Mouse (Mus musculus): Measurements from ENCODE around the gene Bcl2l13. TPM values are rescaled to one million over a fixed set of nuclear protein-coding genes. Genes with fewer than 3 reads are reported as not detected.
"Not testable (repeated sequence)": the region's sequence is repeated elsewhere in the genome, so short reads cannot be mapped to it uniquely, and the experiment has no call there.

The Bcl2l13 gene
- polyA plus RNA-seq, 1 experiment = 17.5 TPM

DNA sequence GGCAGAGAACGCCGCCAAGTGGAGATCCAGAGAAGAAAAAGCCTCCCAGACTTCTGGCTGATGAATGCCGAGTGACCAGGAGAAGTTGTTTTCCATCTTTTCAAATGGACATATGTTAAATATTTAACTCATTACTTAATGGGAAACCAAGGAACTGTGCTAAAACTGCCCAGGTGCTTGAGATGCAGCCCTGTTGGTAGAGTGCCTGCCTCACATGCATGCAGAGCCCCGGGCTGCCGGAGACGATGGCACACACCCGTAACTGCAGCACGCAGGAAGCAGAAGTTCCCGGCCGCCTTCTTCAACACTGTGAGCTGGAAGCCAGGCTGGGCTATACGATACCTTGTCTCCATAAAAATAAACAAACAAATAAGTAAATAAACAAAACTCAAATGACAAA, 67.9 kb downstream of the Bcl2l13 start:
- H3K9me3 ChIP-seq (ENCODE audit: control insufficient read depth, low read length) = no peaks in the 10 kb centered on the region
- no peak for TF ChIP-seq GATA1 (IDR thresholded peaks at IDR 0.05; ENCODE audit: low read length)
- TF ChIP-seq TAL1 (IDR thresholded peaks at IDR 0.05; ENCODE audit: low read length) = no peak
- no peak overlapping the region for H3K4me3 ChIP-seq (replicated peaks)
- peaks cover 39% of the 10 kb centered on the region for H3K36me3 ChIP-seq (ENCODE audit: control insufficient read depth)
- H3K27me3 ChIP-seq (ENCODE audit: control insufficient read depth) = no peaks in the 10 kb centered on the region
- peaks cover 14% of the 10 kb centered on the region for H3K4me1 ChIP-seq (ENCODE audit: control insufficient read depth)

DNA sequence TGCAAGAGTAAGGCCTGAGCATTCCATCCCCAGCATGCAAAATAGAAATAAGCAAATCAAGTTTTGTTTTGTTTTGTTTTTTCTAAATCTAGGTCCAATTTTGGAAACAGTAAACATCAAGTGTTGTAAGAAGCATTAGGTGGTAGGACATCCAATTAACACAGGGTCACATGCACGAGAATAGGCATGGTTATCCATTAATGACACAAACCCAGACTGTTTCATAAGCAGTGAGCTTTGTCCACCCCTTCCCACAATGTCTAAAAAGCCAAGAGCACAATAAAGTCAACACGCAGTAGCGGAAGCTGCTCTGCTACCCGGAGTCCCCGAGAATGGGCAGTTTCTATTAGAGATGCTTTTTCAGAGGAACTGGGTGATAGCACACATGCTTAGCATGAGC, 69.1 kb downstream of the Bcl2l13 start:
- H3K4me1 ChIP-seq (ENCODE audit: control insufficient read depth) = peaks cover 16% of the 10 kb centered on the region

DNA sequence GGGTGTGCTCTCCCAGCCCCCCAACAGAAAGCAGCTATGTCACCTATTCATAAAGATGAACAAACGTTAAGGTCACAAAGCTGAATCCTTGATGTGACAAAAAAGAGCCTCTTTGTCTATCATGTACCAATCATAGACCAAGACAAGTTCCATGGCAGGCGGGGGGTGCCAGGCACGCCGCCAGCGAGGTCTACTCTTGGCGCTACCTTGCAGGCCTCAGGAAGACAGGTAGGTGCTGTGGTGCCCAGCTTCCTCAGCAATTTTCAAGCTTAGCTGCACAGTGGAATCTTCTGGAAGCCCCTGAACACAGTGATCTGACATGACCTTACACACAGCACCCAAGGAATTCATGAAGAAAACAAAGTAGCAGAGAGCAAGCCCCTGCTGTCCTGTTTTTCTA, 70.5 kb downstream of the Bcl2l13 start:
- Histone ChIP-seq H3K4me3 (replicated peaks) (no peak overlapping the region), H3K27me3 (ENCODE audit: control insufficient read depth) (no peaks in the 10 kb centered on the region), H3K9me3 (ENCODE audit: control insufficient read depth, low read length) (no peaks in the 10 kb centered on the region), H3K4me1 (ENCODE audit: control insufficient read depth) (peaks cover 27% of the 10 kb centered on the region), H3K36me3 (ENCODE audit: control insufficient read depth) (peaks cover 26% of the 10 kb centered on the region)
- TF ChIP-seq GATA1 (IDR thresholded peaks at IDR 0.05; ENCODE audit: low read length) (no peak), TAL1 (IDR thresholded peaks at IDR 0.05; ENCODE audit: low read length) (no peak)

More for the DNA sequence above, 69.1 kb downstream of the Bcl2l13 start:
- H3K36me3 ChIP-seq (ENCODE audit: control insufficient read depth) = peaks cover 32% of the 10 kb centered on the region
- TF ChIP-seq TAL1 (IDR thresholded peaks at IDR 0.05; ENCODE audit: low read length) (no peak), GATA1 (IDR thresholded peaks at IDR 0.05; ENCODE audit: low read length) (no peak)
- H3K4me3 ChIP-seq (replicated peaks) = no peak overlapping the region
- no peaks in the 10 kb centered on the region for H3K9me3 ChIP-seq (ENCODE audit: control insufficient read depth, low read length)
- no peaks in the 10 kb centered on the region for H3K27me3 ChIP-seq (ENCODE audit: control insufficient read depth)

DNA sequence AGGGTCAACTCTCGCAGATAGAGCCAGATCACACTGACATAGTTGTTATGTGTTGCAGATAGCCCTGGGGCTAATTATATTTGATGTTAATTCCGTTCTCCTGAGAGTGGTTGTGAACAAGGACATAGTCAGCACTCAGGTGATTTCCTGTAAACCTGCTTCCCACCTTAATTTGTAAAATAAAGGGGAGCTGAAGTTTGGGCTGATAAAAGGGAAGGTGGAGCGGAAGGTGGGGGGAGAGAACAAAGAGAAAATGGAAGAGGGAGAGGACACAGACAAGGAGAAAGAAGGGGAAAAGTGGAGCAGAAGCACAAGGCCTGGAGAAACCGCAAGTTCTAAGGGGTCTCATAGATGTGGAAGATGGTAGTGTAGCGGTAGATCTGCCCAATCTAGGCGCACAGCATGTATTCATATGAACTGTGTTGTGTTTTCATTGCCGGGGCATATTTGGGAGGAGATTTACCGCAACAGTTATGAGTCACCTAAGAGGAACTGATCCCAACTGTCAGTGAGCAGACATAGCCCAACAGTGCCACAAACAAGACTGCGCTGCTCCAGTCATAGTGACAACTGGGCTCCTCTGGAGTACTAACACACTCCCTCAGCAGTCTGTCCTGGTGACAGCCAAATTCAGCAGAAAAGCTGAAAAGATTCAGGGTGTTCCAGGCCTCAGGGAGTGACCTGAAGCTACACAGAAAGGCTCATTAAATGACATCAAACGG, 72.0 kb downstream of the Bcl2l13 start:
- H3K27me3 ChIP-seq (ENCODE audit: control insufficient read depth); H3K9me3 ChIP-seq (ENCODE audit: control insufficient read depth, low read length); H3K4me3 ChIP-seq (replicated peaks): not testable (repeated sequence)
- Histone ChIP-seq H3K36me3 (ENCODE audit: control insufficient read depth) (peaks cover 28% of the 10 kb centered on the region), H3K4me1 (ENCODE audit: control insufficient read depth) (peaks cover 41% of the 10 kb centered on the region)

DNA sequence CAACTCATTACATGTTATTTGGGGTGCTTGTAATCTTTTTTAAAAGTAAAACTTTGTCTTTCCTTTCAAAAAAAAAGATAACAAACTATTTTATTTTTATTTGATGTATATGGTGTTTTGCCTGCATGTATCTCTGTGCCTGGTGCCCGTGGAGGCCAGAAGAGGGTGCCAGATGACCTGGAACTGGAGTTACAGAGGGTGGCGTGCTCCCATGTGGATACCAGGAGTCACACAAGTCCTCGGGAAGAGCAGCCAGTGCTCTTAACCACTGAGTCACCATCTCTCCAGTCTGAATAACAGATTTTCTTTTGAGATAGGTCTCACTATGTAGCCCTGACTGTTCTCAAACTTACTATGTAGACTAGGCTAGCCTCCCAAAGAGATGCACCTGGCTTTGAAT, 73.5 kb downstream of the Bcl2l13 start:
- no peak overlapping the region for H3K4me3 ChIP-seq (replicated peaks)
- TF ChIP-seq TAL1 (IDR thresholded peaks at IDR 0.05; ENCODE audit: low read length) (no peak), GATA1 (IDR thresholded peaks at IDR 0.05; ENCODE audit: low read length) (no peak)
- H3K9me3 ChIP-seq (ENCODE audit: control insufficient read depth, low read length) = no peaks in the 10 kb centered on the region
- peaks cover 43% of the 10 kb centered on the region for H3K4me1 ChIP-seq (ENCODE audit: control insufficient read depth)
- H3K36me3 ChIP-seq (ENCODE audit: control insufficient read depth) = peaks cover 34% of the 10 kb centered on the region
- H3K27me3 ChIP-seq (ENCODE audit: control insufficient read depth) = no peaks in the 10 kb centered on the region

DNA sequence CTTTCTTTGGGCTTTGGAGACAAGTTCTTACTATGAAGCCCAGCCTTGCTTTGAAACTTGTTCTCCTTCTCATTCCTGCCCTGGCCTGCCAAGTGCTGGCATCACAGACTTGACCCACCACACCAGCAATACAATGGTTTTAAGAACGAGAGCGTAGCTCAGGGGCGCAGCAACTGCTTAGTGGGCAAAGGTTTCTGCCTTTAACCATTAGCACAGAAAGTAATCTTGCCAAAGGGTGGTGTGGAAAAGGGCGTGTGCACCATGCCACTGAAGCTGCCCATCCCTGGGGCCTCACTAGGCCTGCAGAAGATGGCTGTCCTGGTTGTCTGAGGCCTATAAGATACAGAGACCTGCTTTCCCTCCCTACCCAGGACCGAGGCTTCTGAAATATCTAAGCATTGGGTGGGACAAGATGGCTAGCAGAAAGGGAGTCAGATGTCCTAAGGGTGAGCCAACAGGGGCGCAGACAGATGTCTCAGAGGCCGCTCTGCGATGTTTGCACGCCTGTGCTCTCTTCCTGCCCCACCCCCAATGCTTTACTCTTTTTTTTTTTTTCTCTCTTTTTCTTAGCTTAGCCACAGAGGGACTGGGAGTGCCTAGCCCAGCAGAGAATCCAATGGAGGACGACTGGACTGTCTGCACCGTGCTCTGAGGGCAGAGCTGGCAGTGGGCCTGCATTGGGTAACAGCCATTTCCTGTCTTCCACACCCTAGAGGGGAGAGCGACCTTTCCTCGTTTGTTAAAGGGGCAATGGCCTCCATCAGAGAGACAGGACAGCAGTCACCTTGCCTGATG, 75.4 kb downstream of the Bcl2l13 start:
- Histone ChIP-seq H3K4me3 (replicated peaks) (no peak overlapping the region), H3K9me3 (ENCODE audit: control insufficient read depth, low read length) (no peaks in the 10 kb centered on the region), H3K27me3 (ENCODE audit: control insufficient read depth) (no peaks in the 10 kb centered on the region), H3K4me1 (ENCODE audit: control insufficient read depth) (peaks cover 60% of the 10 kb centered on the region), H3K36me3 (ENCODE audit: control insufficient read depth) (peaks cover 25% of the 10 kb centered on the region)
- no peak for TF ChIP-seq GATA1 (IDR thresholded peaks at IDR 0.05; ENCODE audit: low read length)
- no peak for TF ChIP-seq TAL1 (IDR thresholded peaks at IDR 0.05; ENCODE audit: low read length)

DNA sequence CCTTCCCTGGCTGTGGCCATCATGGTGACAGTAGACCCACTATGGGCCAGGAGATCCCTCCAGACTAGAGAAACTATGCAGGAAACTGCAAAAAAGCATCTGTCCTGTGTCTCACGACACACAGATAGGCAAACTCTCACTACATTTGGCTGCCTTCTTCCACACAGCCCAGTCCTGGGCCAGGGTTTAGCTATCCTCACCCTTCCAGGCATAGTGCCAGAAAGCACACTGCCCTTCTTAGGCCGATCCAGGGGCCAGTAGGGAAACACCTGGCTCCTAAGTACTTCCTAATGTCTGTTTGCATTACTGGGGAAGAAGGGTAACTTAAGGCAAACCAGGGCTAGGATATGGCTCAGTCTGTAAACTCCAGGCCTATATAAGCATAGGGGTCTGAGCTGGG, 76.9 kb downstream of the Bcl2l13 start:
- H3K9me3 ChIP-seq (ENCODE audit: control insufficient read depth, low read length) = no peaks in the 10 kb centered on the region
- H3K27me3 ChIP-seq (ENCODE audit: control insufficient read depth) = no peaks in the 10 kb centered on the region
- peaks cover 15% of the 10 kb centered on the region for H3K36me3 ChIP-seq (ENCODE audit: control insufficient read depth)
- no peak overlapping the region for H3K4me3 ChIP-seq (replicated peaks)
- TF ChIP-seq GATA1 (IDR thresholded peaks at IDR 0.05; ENCODE audit: low read length) = no peak
- H3K4me1 ChIP-seq (ENCODE audit: control insufficient read depth) = peaks cover 68% of the 10 kb centered on the region

DNA sequence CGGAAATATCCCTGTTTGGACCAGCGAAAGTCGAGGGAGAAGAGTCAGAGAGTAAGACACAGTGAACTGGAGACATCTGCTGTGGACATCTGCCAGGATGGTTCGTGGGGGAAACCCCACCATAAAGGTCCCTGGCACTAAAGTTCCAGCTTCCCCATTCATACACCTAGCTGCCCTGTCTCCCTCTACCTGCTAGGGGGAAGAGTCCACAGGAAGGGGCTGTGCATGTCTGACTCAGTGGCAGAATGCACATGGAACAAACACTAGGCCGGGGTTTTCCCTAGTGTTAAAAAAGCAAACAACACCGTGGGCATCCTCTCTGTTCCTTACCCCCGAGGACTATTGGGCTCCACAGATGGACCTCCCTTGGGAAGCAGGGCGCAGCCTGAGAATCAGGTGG, 77.8 kb downstream of the Bcl2l13 start:
- Histone ChIP-seq H3K9me3 (ENCODE audit: control insufficient read depth, low read length) (no peaks in the 10 kb centered on the region), H3K36me3 (ENCODE audit: control insufficient read depth) (peaks cover 15% of the 10 kb centered on the region), H3K4me3 (replicated peaks) (no peak overlapping the region), H3K4me1 (ENCODE audit: control insufficient read depth) (peaks cover 68% of the 10 kb centered on the region), H3K27me3 (ENCODE audit: control insufficient read depth) (no peaks in the 10 kb centered on the region)
- no peak for TF ChIP-seq GATA1 (IDR thresholded peaks at IDR 0.05; ENCODE audit: low read length)
- TF ChIP-seq TAL1 (IDR thresholded peaks at IDR 0.05; ENCODE audit: low read length) = no peak

DNA sequence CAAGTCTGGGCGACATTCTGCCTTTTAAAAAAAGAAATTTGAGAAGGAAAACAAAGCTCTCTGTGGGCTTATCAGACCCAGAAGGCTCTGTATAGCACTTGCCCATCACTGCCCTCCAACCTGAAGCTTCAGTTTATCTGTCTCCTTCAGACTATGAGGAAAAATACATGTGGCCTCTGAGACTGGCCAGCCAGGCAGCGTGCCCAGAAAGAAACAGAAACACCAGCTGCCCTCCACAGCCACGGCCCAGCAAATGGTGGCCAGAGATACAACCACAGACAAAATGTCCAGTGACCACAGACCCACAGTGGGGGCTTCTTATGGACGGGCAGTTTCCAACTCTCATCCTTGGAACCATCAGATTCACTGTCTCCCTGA, 78.5 kb downstream of the Bcl2l13 start:
- Histone ChIP-seq H3K4me1 (ENCODE audit: control insufficient read depth) (peaks cover 68% of the 10 kb centered on the region), H3K27me3 (ENCODE audit: control insufficient read depth) (no peaks in the 10 kb centered on the region), H3K9me3 (ENCODE audit: control insufficient read depth, low read length) (no peaks in the 10 kb centered on the region), H3K4me3 (replicated peaks) (peak overlapping the region; percentile 80), H3K36me3 (ENCODE audit: control insufficient read depth) (peaks cover 15% of the 10 kb centered on the region)
- TF ChIP-seq GATA1 (IDR thresholded peaks at IDR 0.05; ENCODE audit: low read length) = no peak
- peak; percentile 14; the same call in 1 of the 3 replicates for TF ChIP-seq TAL1 (IDR thresholded peaks at IDR 0.05; ENCODE audit: low read length)

Data from erythroblast, embryonic 14.5 days (primary cell).